Mouse (Mus musculus): ENCODE data around the gene Nlgn2.

- no peak for TF ChIP-seq EP300 (optimal IDR thresholded peaks at IDR 0.05)
- no peak for TF ChIP-seq CTCF (IDR thresholded peaks at IDR 0.05; ENCODE audit: low read depth)
These were observed 44.2 kb downstream of the Nlgn2 start for GRCm38 (mm10) chr11:69793429-69793828.
